Mouse (Mus musculus) stomach, adult 2 months (tissue): ENCODE data around the gene Xlr5a. TPM values are rescaled to one million over a fixed set of nuclear protein-coding genes. Genes with fewer than 3 reads are reported as not detected.

ENCODE experiments used
- polyA plus RNA-seq: library from polyadenylated mRNA; depleted of rRNA; stranded (reverse); fragments of >200 nt; gene quantifications from 2 replicates; pipeline ENCODE4 v1.2.3, GENCODE M21; 2012; rRNA removed

Xlr5a gene
- polyA plus RNA-seq: not detected in 2 replicates

DNA sequence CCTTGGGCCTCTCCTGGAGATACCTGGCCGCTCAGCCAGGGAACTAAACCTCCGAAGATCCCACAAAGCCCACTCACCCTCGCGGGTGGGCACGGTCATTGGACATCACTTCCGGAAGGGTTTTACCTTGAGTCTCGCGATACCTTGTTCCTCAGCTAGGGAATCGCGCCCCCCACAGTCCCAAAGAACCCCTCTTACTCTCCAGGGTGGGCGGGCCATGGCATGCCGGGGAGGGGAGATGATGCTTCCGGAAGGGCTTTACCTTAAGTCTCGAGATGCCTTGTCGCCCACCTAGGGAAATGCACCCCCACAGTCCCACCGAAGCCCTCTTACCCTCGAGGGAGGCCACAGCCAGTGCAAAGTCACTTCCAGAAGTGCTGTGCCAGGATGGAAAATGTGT, at the start of gene Xlr5a, which contains the start of gene Xlr5c:
TSS of gene Xlr5a (minus strand) at position 101 of the 400 bp plus-strand sequence.
TSS of gene Xlr5c (minus strand) at position 101 of the 400 bp plus-strand sequence.

DNA sequence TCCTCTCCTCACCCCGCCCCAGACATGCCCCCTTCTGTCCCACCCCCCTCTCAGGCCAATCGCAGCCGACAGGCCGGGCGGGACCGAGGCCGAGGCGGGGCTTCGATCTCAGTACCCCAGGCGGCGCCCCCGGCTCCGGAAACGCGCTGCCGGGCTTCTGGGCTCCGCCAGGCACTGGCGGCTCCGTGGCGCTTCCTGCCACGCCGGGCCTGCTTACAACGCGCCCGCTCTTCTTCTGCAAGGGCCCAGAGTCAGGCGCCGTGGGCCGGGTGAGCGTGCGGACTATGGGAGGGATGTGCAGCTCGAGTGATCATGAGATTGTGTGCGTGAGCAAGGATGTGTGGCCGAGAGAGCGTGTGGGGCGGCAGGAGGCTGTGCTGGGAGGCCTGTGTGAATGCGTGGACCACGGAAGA, 49.7 kb upstream of the Xlr5a start, which contains the start of gene Zfp275:
TSS of gene Zfp275 (plus strand) at position 139 of the 413 bp plus-strand sequence.

DNA sequence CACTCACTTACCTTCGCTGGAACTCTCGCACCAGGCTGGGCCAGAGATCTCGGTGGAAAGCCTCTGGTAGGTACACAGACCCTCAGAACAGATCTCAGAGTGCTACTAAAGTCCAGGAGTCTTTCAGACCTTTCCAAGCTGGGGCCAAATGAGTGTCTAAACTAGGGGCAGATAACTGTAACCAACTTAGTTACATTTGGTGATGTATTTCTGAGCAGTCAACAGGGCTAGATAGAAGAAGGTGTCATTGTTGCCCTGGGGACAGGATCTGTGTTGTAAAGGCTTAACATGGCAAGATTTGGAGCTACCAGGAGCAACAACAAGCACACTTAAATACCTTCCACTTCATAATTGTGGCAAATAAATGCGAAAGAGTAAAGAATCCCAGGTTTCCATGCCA, 44.0 kb upstream of the Xlr5a start, which contains the start of gene Gm45015:
TSS of gene Gm45015 (minus strand) at position 101 of the 400 bp plus-strand sequence.

DNA sequence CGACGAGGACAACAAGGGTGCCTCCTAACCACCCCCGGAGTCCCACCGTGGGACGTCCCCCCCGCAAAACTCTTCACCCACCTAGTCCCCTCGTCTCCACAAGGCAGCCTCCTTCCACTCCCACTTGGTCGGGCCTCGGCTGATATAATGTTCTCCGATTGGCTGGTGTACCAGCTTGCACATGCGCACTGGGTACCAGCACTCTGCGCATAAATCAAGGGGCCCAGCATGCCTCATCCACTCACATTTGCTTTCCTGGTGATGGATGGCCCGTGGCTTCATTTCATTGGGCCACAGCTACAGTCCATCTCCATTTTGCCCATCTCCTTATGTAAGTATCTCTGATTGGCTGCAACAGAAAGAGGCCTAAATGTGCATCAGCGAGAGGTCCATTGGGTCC, 27.5 kb downstream of the Xlr5a start, which contains the start of gene Xlr3c:
TSS of gene Xlr3c (minus strand) at position 121 of the 400 bp plus-strand sequence.

DNA sequence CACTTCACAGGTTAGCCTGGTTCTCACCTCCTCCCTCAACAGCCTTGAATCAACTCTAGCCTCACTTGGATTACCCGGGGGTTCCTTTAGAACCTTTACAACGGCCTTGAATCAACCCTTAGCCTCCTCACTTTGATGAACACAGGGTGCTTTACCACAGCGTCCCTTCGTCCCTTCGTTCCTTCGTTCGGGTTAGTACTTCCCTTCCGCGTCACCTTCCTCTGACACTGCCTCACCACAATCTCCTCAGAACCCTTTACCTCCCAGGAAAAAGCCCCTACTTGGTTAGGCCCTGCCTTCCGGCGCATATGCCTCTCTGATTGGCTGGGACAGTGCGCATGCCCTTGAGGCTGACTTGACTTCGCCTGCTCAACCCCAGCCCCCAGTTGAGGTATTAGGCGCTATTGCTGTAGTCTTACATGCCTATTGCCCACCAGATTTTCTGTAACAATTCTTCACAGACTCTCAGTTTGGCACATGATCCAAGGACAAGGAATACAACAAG, 49.9 kb downstream of the Xlr5a start, which contains the start of gene Xlr4c:
TSS of gene Xlr4c (minus strand) at position 310 of the 505 bp plus-strand sequence.

DNA sequence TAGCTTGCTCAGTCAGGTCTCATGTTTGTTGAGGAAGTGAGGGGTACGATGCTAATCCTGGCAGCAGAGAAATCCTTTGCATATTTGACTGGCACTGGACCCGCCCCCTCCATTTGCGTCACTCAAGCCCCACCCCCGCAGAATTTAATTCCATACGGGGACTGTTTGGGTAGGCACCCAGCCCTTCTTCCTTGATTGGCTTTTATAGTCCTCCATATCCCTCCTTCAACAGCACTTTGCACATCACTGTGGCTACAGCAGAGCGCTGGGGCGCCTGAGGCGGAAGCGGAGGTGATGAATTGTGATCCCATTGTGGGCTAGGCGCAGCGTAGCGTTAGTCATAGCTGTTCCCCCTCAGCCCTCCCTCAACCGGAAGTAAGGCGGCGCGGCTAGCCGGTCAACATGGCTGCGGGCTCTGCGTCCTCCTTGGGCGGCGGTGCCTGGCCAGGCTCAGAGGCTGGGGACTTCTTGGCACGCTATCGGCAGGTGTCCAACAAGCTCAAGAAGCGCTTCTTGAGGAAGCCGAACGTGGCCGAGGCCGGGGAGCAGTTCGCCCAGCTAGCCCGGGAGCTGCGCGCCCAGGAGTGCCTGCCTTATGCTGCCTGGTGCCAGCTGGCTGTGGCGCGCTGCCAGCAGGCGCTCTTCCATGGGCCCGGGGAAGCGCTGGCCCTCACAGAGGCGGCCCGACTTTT, 64.7 kb downstream of the Xlr5a start, which contains the start of gene F8a:
TSS of gene F8a (plus strand) at position 378 of the 692 bp plus-strand sequence.

DNA sequence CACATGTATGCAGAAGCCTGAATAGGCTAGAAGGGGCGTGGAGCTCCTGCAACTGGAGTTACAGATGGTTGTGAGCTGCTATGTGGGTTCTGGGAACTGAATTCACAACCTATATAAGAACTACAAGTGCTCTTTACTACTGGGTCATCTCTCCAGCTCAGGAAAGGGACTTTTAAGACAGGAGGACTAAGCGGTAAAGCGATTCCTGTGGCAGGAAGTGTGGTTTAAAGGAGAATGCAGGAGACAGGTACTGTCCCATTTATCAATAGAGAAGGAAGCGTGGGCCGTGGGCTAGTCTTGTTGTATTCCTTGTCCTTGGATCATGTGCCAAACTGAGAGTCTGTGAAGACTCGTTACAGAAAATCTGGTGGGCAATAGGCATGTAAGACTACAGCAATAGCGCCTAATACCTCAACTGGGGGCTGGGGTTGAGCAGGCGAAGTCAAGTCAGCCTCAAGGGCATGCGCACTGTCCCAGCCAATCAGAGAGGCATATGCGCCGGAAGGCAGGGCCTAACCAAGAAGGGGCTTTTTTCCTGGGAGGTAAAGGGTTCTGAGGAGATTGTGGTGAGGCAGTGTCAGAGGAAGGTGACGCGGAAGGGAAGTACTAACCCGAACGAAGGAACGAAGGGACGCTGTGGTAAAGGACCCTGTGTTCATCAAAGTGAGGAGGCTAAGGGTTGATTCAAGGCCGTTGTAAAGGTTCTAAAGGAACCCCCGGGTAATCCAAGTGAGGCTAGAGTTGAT, 78.8 kb downstream of the Xlr5a start, which contains the start of gene Xlr4b:
TSS of gene Xlr4b (plus strand) at position 515 of the 746 bp plus-strand sequence.

DNA sequence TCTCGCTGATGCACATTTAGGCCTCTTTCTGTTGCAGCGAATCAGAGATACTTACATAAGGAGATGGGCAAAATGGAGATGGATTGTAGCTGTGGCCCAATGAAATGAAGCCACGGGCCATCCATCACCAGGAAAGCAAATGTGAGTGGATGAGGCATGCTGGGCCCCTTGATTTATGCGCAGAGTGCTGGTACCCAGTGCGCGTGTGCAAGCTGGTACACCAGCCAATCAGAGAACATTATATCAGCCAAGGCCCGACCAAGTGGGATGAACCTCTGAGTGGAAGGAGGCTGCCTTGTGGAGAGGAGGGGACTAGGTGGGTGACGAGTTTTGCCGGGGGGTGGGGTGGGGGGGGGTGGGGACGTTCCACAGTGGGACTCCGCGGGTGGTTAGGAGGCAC, 100.8 kb downstream of the Xlr5a start, which contains the start of gene Xlr3b:
TSS of gene Xlr3b (plus strand) at position 274 of the 400 bp plus-strand sequence.

DNA sequence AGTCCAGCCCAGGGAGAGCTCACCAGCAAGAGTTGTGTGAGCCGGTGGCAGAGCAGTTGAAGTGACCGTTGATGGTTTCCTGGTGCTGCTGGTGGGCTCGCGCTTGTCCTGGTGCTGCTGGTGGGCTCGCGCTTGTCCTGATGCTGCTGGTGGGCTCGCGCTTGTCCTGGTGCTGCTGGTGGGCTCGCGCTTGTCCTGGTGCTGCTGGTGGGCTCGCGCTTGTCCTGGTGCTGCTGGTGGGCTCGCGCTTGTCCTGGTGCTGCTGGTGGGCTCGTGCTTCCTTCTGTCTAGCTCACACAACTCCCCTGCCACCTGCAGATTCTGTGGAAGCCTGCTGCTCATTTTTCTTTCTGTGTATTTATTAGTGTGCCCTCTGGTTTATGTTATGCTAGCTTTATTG, 115.9 kb downstream of the Xlr5a start, which contains the start of gene Spin2d:
TSS of gene Spin2d (minus strand) at position 101 of the 400 bp plus-strand sequence.

DNA sequence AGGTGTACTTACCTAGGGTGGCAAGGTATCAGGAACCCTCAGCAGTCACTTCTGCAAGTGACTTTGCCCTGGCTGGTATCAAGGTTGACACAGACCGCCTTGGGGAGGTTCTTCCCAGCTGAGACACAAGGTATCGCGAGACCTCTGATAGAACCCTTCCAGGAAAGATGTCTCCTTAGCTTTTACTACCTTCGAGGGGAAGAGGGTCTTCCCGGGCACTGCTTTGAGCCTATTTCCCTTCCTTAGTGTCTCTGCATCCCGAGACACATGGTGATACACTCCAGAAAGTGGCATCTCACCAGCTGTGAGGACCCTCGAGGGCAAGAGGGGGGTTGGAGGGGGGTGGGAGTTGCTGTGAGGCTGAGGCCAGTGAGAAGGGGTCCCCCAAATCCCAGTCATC, 143.4 kb downstream of the Xlr5a start, which contains the start of gene DXBay18:
TSS of gene DXBay18 (minus strand) at position 101 of the 400 bp plus-strand sequence.

DNA sequence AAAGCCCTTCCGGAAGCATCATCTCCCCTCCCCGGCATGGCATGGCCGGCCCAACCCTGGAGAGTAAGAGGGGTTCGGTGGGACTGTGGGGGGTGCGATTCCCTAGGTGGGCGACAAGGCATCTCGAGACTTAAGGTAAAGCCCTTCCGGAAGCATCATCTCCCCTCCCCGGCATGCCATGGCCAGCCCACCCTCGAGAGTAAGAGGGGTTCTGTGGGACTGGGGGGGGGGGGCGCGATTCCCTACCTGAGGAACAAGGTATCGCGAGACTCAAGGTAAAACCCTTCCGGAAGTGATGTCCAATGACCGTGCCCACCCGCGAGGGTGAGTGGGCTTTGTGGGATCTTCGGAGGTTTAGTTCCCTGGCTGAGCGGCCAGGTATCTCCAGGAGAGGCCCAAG, 144.3 kb downstream of the Xlr5a start, which contains the start of gene Xlr5b:
TSS of gene Xlr5b (plus strand) at position 301 of the 400 bp plus-strand sequence.

DNA sequence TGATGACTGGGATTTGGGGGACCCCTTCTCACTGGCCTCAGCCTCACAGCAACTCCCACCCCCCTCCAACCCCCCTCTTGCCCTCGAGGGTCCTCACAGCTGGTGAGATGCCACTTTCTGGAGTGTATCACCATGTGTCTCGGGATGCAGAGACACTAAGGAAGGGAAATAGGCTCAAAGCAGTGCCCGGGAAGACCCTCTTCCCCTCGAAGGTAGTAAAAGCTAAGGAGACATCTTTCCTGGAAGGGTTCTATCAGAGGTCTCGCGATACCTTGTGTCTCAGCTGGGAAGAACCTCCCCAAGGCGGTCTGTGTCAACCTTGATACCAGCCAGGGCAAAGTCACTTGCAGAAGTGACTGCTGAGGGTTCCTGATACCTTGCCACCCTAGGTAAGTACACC, 176.0 kb downstream of the Xlr5a start, which contains the start of gene Gm14685:
TSS of gene Gm14685 (plus strand) at position 301 of the 400 bp plus-strand sequence.

DNA sequence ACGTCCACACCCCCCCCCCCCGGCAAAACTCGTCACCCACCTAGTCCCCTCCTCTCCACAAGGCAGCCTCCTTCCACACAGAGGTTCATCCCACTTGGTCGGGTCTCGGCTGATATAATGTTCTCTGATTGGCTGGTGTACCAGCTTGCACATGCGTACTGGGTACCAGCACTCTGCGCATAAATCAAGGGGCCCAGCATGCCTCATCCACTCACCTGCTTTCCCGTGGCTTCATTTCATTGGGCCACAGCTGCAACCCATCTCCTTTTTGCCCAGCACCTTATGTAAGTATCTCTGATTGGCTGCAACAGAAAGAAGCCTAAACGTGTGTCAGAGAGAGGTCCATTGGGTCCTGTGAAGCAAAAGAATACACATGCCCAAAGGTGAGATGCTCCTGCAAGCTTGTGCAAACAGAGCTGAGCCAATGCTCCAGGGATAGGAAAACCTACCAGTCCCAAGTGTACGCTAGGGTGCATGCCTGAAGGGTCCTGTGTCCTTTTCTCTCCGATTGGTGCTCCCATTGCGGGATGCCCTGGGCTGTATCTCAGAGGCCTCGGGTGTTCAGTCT, 195.8 kb downstream of the Xlr5a start, which contains the start of gene Xlr3a:
TSS of gene Xlr3a (minus strand) at position 155 of the 568 bp plus-strand sequence.

DNA sequence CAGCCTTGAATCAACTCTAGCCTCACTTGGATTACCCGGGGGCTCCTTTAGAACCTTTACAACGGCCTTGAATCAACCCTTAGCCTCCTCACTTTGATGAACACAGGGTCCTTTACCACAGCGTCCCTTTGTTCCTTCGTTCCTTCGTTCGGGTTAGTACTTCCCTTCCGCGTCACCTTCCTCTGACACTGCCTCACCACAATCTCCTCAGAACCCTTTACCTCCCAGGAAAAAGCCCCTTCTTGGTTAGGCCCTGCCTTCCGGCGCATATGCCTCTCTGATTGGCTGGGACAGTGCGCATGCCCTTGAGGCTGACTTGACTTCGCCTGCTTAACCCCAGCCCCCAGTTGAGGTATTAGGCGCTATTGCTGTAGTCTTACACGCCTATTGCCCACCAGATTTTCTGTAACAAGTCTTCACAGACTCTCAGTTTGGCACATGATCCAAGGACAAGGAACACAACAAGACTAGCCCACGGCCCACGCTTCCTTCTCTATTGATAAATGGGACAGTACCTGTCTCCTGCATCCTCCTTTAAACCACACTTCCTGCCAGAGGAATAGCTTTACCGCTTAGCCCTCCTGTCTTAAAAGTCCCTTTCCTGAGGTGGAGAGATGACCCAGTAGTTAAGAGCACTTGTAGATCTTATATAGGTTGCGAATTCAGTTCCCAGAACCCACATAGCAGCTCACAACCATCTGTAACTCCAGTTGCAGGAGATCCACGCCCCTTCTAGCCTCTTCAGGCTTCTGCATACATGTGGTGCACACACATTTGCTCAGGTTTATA, 210.3 kb downstream of the Xlr5a start, which contains the start of gene Xlr4a:
TSS of gene Xlr4a (minus strand) at position 212 of the 789 bp plus-strand sequence.

DNA sequence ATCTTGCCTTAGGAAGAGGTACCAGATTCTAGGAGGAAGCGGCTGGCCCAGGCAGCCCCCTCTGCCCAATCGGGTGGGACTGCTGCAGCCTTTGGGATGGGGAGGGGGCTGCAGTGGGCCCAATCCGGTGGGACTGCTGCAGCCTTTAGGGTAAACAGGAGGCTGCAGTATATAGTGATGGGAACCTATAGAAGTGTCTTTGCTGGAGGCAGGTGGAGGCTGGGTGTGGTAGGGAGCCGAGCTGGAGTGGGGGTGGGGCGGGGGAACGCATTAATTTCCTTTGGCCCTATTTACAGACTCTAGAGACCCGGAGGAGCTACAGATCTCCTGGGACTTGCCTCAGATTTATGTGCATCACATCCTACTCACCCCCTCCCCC, 228.4 kb downstream of the Xlr5a start, which contains the start of gene Pnma3:
TSS of gene Pnma3 (plus strand) at position 373 of the 379 bp plus-strand sequence.

Other genes starting within 250 kb of the Xlr5a start
- not detected in 2 replicates for gene Pnma3, start 228.2 kb downstream of the Xlr5a start, polyA plus RNA-seq
- gene Xlr4a, start 210.5 kb downstream of the Xlr5a start, polyA plus RNA-seq: not detected in 2 replicates
- gene Xlr3a, start 195.9 kb downstream of the Xlr5a start, polyA plus RNA-seq: 0.29 and 1.0 TPM in 2 replicates
- 0.02 TPM in 1 of 2 replicates, not detected in the other for gene Gm14685, start 175.9 kb downstream of the Xlr5a start, polyA plus RNA-seq
- not detected in 2 replicates for gene Xlr5b, start 144.2 kb downstream of the Xlr5a start, polyA plus RNA-seq
- gene DXBay18, start 143.5 kb downstream of the Xlr5a start, polyA plus RNA-seq: not detected in 2 replicates
- not detected in 2 replicates for gene Spin2d, start 116.0 kb downstream of the Xlr5a start, polyA plus RNA-seq
- gene Xlr3b, start 100.8 kb downstream of the Xlr5a start, polyA plus RNA-seq: 0.06 TPM in 1 of 2 replicates, not detected in the other
- not detected in 2 replicates for gene Xlr4b, start 78.6 kb downstream of the Xlr5a start, polyA plus RNA-seq
- 20.4 and 37.1 TPM in 2 replicates for gene F8a, start 64.7 kb downstream of the Xlr5a start, polyA plus RNA-seq
- gene Xlr4c, start 49.8 kb downstream of the Xlr5a start, polyA plus RNA-seq: not detected in 2 replicates
- gene Xlr3c, start 27.6 kb downstream of the Xlr5a start, polyA plus RNA-seq: not detected in 2 replicates
- not detected in 2 replicates for gene Xlr5c, start within 50 bp of the Xlr5a start, polyA plus RNA-seq
- not detected in 2 replicates for gene Gm45015, start 43.9 kb upstream of the Xlr5a start, polyA plus RNA-seq
- gene Zfp275, start 49.6 kb upstream of the Xlr5a start, polyA plus RNA-seq: 2.1 and 2.9 TPM in 2 replicates
- gene Gm18336, start 105.8 kb upstream of the Xlr5a start, polyA plus RNA-seq: not detected in 2 replicates
- gene Zfp92, start 118.1 kb upstream of the Xlr5a start, polyA plus RNA-seq: 0.03 TPM in 1 of 2 replicates, not detected in the other
- 97.8 and 195 TPM in 2 replicates for gene Trex2, start 142.4 kb upstream of the Xlr5a start, polyA plus RNA-seq
- 6.3 and 7.0 TPM in 2 replicates for gene Haus7, start 166.1 kb upstream of the Xlr5a start, polyA plus RNA-seq
- 139 and 158 TPM in 2 replicates for gene Bgn, start 190.6 kb upstream of the Xlr5a start, polyA plus RNA-seq
- 0.06 and 0.10 TPM in 2 replicates for gene Atp2b3, start 210.1 kb upstream of the Xlr5a start, polyA plus RNA-seq